Mouse (Mus musculus) heart, embryonic 14.5 days (tissue): ENCODE results near the gene Pigu. TPM values are rescaled to one million over a fixed set of nuclear protein-coding genes. Genes with fewer than 3 reads are reported as not detected.

Experiments used
- ATAC-seq: fragments of 200-750 bp; cut with Nextera tagmentation; 2 replicates; pipeline ENCODE4 v1.8.0; 2017; ENCODE audit warnings: low read depth, moderate TSS enrichment; ENCODE audit not compliant: insufficient number of reproducible peaks, insufficient read depth, low FRiP score
- H3K27ac ChIP-seq, 2 experiments: fragments of 200-500 bp in 1 of 2; fragments of 300-500 bp in 1 of 2; sonication (generic) in 1 of 2; replicated peaks in 1 of 2; 2 replicates each; pipeline ENCODE4 v1.5.1; 2012 to 2014; ENCODE audit warnings: low read depth in 2 of 2, low read length in 2 of 2, control low read depth in 1 of 2, mild to moderate bottlenecking in 1 of 2, mixed read lengths in 1 of 2; ENCODE audit not compliant: control insufficient read depth in 1 of 2, insufficient read depth in 1 of 2
- H3K27me3 ChIP-seq: fragments of 300-500 bp; sonication (generic); 2 replicates; pipeline ENCODE4 v1.6.1; 2014; ENCODE audit warnings: mild to moderate bottlenecking, low read length, control low read depth; ENCODE audit not compliant: control insufficient read depth, insufficient read depth
- H3K36me3 ChIP-seq: fragments of 300-500 bp; sonication (generic); 2 replicates; pipeline ENCODE4 v1.6.1; 2014; ENCODE audit warnings: mild to moderate bottlenecking, control low read depth, low read length, mixed read lengths; ENCODE audit not compliant: control insufficient read depth, insufficient read depth
- H3K4me1 ChIP-seq, 2 experiments: fragments of 200-500 bp in 1 of 2; fragments of 300-500 bp in 1 of 2; sonication (generic) in 1 of 2; 2 replicates each; pipeline ENCODE4 v1.6.1; 2012 to 2014; ENCODE audit warnings: low read length in 2 of 2, control low read depth in 1 of 2, mixed read lengths in 1 of 2; ENCODE audit not compliant: control insufficient read depth in 2 of 2, insufficient read depth in 2 of 2
- H3K4me2 ChIP-seq: fragments of 300-500 bp; sonication (generic); 2 replicates; pipeline ENCODE4 v1.6.1; 2014; ENCODE audit warnings: mild to moderate bottlenecking, low read length
- H3K4me3 ChIP-seq, 2 experiments: fragments of 200-500 bp in 1 of 2; fragments of 300-500 bp in 1 of 2; sonication (generic) in 1 of 2; 2 replicates each; pipeline ENCODE4 v1.5.1; 2012 to 2014; ENCODE audit warnings: low read length in 2 of 2, mild to moderate bottlenecking in 2 of 2, control low read depth in 1 of 2, low read depth in 1 of 2, moderate library complexity in 1 of 2; ENCODE audit not compliant: control insufficient read depth in 1 of 2, insufficient read depth in 1 of 2
- H3K9ac ChIP-seq: fragments of 300-500 bp; sonication (generic); 2 replicates; pipeline ENCODE4 v1.6.1; 2014; ENCODE audit warnings: mild to moderate bottlenecking, low read length
- H3K9me3 ChIP-seq: fragments of 300-500 bp; sonication (generic); 2 replicates; pipeline ENCODE4 v1.6.1; 2016; ENCODE audit warnings: low read length, control low read depth; ENCODE audit not compliant: control insufficient read depth
- WGBS: fragments of 180-500 bp; shearing (Covaris S2); extraction: QIAGEN DNeasy Blood & Tissue Kit; methylation state at CpG from one replicate; pipeline ENCODE4 v1.1.7; 2014; 5-methylcytosine and 5-hydroxymethylcytosine counted together
- polyA plus RNA-seq: library from polyadenylated mRNA; unstranded; fragments of >200 nt; fragmentation: Nextera tagmentation; extraction: Ambion mirVana; gene quantifications from 2 replicates; pipeline ENCODE4 v1.2.1, GENCODE M21; 2014

Pigu gene
- polyA plus RNA-seq, 1 experiment from 2014 or later: 57.0 TPM

- no peak overlapping the region for H3K4me2 ChIP-seq
- ATAC-seq: no peak
- peaks cover 81% of the 10 kb centered on the region for H3K36me3 ChIP-seq
- no peak overlapping the region for H3K27ac ChIP-seq
- no peaks in the 10 kb centered on the region for H3K27me3 ChIP-seq
- H3K4me3 ChIP-seq: no peak overlapping the region
- WGBS: 93% methylated on average over 4 of the region's 4 CpGs
- H3K9me3 ChIP-seq: no peaks in the 10 kb centered on the region
- no peak overlapping the region for H3K9ac ChIP-seq
- H3K4me1 ChIP-seq: no peaks in the 10 kb centered on the region
Measured at GRCm38 (mm10) chr2:155330811-155331210, 26.4 kb downstream of the Pigu start.

- Histone ChIP-seq H3K27ac (no peak overlapping the region), H3K36me3 (peaks cover 75% of the 10 kb centered on the region), H3K4me3 (no peak overlapping the region), H3K4me2 (no peak overlapping the region), H3K4me1 (no peaks in the 10 kb centered on the region), H3K27me3 (no peaks in the 10 kb centered on the region), H3K9ac (no peak overlapping the region), H3K9me3 (no peaks in the 10 kb centered on the region)
- WGBS: 93% methylated on average over 2 of the region's 2 CpGs
- no peak for ATAC-seq
Measured at GRCm38 (mm10) chr2:155329707-155330106, 27.5 kb downstream of the Pigu start.

- Histone ChIP-seq H3K27me3 (no peaks in the 10 kb centered on the region), H3K4me3 (no peak overlapping the region), H3K4me2 (no peak overlapping the region), H3K27ac (no peak overlapping the region), H3K4me1 (no peaks in the 10 kb centered on the region), H3K9ac (no peak overlapping the region), H3K9me3 (no peaks in the 10 kb centered on the region), H3K36me3 (peaks cover 68% of the 10 kb centered on the region)
- ATAC-seq: no peak
Measured at GRCm38 (mm10) chr2:155328906-155329305, 28.3 kb downstream of the Pigu start.

GRCm38 (mm10) chr2:155327906-155328305 is 29.3 kb downstream of the Pigu start:
- no peak for ATAC-seq
- peaks cover 64% of the 10 kb centered on the region for H3K36me3 ChIP-seq
- WGBS: 89% methylated on average over 5 of the region's 5 CpGs

GRCm38 (mm10) chr2:155326001-155326400 is 31.2 kb downstream of the Pigu start:
- no peaks in the 10 kb centered on the region; a peak in 1 of 4 replicates for H3K4me1 ChIP-seq
- H3K9me3 ChIP-seq: no peaks in the 10 kb centered on the region
- ATAC-seq: no peak
- no peaks in the 10 kb centered on the region for H3K27me3 ChIP-seq
- 90% methylated on average over 4 of the region's 4 CpGs for WGBS
- H3K4me2 ChIP-seq: no peak overlapping the region
- H3K36me3 ChIP-seq: peaks cover 55% of the 10 kb centered on the region
- H3K9ac ChIP-seq: no peak overlapping the region
- H3K4me3 ChIP-seq: no peak overlapping the region
- no peak overlapping the region for H3K27ac ChIP-seq

More at GRCm38 (mm10) chr2:155327906-155328305, 29.3 kb downstream of the Pigu start:
- no peaks in the 10 kb centered on the region for H3K4me1 ChIP-seq
- no peak overlapping the region for H3K27ac ChIP-seq
- H3K27me3 ChIP-seq: no peaks in the 10 kb centered on the region
- no peaks in the 10 kb centered on the region for H3K9me3 ChIP-seq
- no peak overlapping the region for H3K4me3 ChIP-seq
- no peak overlapping the region for H3K4me2 ChIP-seq
- H3K9ac ChIP-seq: no peak overlapping the region

DNA sequence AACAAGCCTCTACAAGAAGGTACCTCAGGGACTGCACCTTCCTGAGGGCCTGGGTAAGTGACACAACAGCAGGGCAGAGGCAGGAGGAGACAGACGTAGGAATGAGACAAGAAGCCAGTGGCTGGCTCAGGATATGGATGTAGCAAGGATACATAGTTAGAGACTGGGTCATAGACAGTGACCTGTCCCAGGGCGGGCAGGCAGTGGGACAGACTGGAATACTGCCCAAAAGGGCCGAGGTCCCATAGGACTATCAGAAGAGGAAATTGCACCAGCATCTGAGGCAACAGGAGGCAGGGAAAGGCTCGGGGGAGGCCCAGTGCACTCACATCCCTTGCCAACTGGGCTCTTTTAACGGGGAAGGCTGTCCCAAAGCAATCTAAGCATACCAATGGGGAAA is 36.6 kb downstream of the Pigu start:
- 48% methylated on average over 5 of the region's 5 CpGs for whole genome bisulfite sequencing

GRCm38 (mm10) chr2:155318618-155319017 is 38.6 kb downstream of the Pigu start:
- Histone ChIP-seq H3K4me3 (no peak overlapping the region), H3K4me1 (peaks cover 2 to 4% of the 10 kb centered on the region in 2 experiments; a peak in 2 of 4 replicates), H3K9me3 (no peaks in the 10 kb centered on the region), H3K27ac (no peak overlapping the region), H3K4me2 (no peak overlapping the region), H3K27me3 (no peaks in the 10 kb centered on the region), H3K9ac (no peak overlapping the region), H3K36me3 (peaks cover 18% of the 10 kb centered on the region)
- ATAC-seq: no peak
- WGBS: 85% methylated on average over 2 of the region's 2 CpGs

More for the DNA sequence above, 36.6 kb downstream of the Pigu start:
- Histone ChIP-seq H3K9me3 (no peaks in the 10 kb centered on the region), H3K27me3 (no peaks in the 10 kb centered on the region), H3K27ac (no peak overlapping the region), H3K36me3 (peaks cover 13% of the 10 kb centered on the region), H3K4me3 (no peak overlapping the region), H3K9ac (no peak overlapping the region), H3K4me1 (peaks cover 0 to 4% of the 10 kb centered on the region in 2 experiments; a peak in 2 of 4 replicates), H3K4me2 (no peak overlapping the region)
- no peak for ATAC-seq

DNA sequence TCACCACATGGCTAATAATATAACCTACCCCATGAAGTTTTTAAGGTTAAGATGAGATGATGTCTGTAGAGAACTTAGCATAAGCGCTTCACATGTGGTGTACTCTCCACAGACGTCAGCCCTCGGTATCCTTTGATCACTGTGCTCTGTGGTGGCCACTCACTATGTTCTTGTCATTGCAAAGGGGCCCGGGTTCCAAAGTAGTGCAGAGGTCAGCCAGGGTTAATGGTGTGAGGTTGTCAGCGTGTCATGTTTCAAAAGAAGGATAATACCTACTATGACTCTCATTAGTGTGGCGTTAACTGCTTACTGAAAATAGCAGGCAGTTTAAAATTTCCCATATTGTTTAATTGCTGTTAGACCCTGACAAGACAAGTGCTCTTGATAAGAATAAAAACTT is 43.6 kb downstream of the Pigu start:
- no peak overlapping the region for H3K9ac ChIP-seq
- H3K4me3 ChIP-seq: no peak overlapping the region
- no peak overlapping the region for H3K4me2 ChIP-seq
- no peaks in the 10 kb centered on the region for H3K9me3 ChIP-seq
- ATAC-seq: no peak
- peaks cover 25% of the 10 kb centered on the region for H3K36me3 ChIP-seq
- peaks cover 5 to 18% of the 10 kb centered on the region in 2 experiments for H3K4me1 ChIP-seq
- WGBS: 59% methylated on average over 6 of the region's 6 CpGs
- H3K27ac ChIP-seq: no peak overlapping the region
- no peaks in the 10 kb centered on the region for H3K27me3 ChIP-seq
